Mouse (Mus musculus): ENCODE measurements around the gene Gpi1. TPM values are rescaled to one million over a fixed set of nuclear protein-coding genes. Genes with fewer than 3 reads are reported as not detected.

Gene Gpi1
- 245 and 254 TPM in 2 replicates for polyA plus RNA-seq (2015; fragmentation: Nextera tagmentation; extraction: Ambion mirVana)

DNA sequence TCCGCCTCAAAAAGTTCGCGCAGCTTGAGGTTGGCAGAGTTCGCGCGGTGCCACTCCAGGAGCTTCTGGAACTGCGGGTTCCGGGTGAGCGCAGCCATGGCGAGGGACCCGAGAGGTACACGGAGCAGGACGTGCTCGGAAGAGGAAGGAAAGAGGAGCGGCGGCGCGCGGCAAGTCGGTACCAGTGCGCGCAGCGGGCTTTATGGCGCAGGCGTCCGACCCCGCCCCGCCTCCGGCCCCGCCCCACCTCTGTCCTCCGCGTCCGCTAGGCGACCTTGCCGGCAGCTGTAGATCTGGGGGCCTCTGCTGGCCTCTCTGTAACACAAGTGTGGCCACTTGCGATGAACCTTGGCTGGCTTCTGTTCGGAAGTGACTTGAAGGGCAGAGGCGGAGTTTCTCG, at the start of gene Gpi1:
Gpi1 (minus strand) TSS at position 221 of the 400 bp plus-strand sequence.
- H3K36me3 ChIP-seq (replicated peaks), result no peaks in the 10 kb centered on the region
- no peaks in the 10 kb centered on the region for H3K27me3 ChIP-seq (replicated peaks)
- WGBS, result under 1% methylated on average over 33 of the region's 39 CpGs
- no peaks in the 10 kb centered on the region for H3K9me3 ChIP-seq
- peak within 1 kb of the TSS; percentile 80 for H3K4me2 ChIP-seq
- peak within 1 kb of the TSS; percentile 61 for H3K9ac ChIP-seq
- H3K27ac ChIP-seq, result peak within 1 kb of the TSS; percentile 77
- ATAC-seq (replicated peaks), result peak; percentile 41
- peaks cover 40% of the 10 kb centered on the region for H3K4me1 ChIP-seq
- peak within 1 kb of the TSS; percentile 82 for H3K4me3 ChIP-seq

DNA sequence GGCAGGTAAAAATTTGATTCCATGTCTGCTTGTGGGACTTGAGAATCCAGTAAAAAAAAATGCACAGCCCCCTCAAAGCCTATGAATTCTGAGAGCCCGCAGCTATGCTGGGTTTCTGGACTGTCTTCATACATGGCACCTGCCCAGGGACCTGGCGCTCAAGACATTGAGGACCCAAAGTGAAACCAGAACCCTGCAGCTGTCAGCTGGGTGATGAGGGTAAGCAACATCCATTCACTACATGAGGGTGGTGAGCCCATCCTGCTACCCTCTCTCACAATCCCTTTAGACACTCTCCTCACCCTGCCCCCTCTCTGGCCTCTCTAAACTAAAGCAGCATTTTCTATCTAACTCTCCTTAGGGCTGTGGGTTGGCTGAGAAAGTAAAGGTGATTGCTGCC, 47.5 kb upstream of the Gpi1 start:
- no peaks in the 10 kb centered on the region for H3K4me1 ChIP-seq
- H3K27me3 ChIP-seq (replicated peaks), result no peaks in the 10 kb centered on the region
- H3K27ac ChIP-seq, result no peak overlapping the region
- no peaks in the 10 kb centered on the region for H3K36me3 ChIP-seq (replicated peaks)
- no peak overlapping the region for H3K4me3 ChIP-seq
- no peak overlapping the region for H3K9ac ChIP-seq
- no peak for ATAC-seq (replicated peaks)
- 100% methylated on average over 2 of the region's 2 CpGs for WGBS
- H3K9me3 ChIP-seq, result no peaks in the 10 kb centered on the region
- no peak overlapping the region for H3K4me2 ChIP-seq

DNA sequence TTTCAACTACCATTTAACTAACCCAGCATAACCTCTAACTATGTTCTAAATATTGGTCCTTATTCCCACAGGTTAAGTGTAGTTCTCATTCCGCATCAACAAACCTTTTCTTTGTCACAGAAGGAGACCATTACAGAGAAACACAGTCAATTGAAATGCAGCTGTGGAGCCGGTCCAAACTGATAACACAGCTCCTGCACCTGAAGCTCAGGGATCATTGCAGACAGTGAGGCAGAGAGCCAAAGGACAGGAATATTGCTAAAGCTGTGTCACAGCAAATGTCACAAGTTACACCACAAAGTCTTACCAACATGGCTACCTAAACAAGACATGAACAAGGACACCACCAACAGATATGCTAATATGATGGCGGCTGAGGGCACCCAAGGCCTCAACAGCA, 45.9 kb upstream of the Gpi1 start:
- no peaks in the 10 kb centered on the region for H3K36me3 ChIP-seq (replicated peaks)
- no peak overlapping the region for H3K4me3 ChIP-seq
- H3K9ac ChIP-seq, result no peak overlapping the region
- H3K4me1 ChIP-seq, result no peaks in the 10 kb centered on the region
- H3K9me3 ChIP-seq, result no peaks in the 10 kb centered on the region
- no peak for ATAC-seq (replicated peaks)
- no peaks in the 10 kb centered on the region for H3K27me3 ChIP-seq (replicated peaks)
- WGBS, result 88% methylated on average over 3 of the region's 3 CpGs
- H3K27ac ChIP-seq, result no peak overlapping the region
- no peak overlapping the region for H3K4me2 ChIP-seq

GRCm38 (mm10) chr7:34272465-34272864, 42.3 kb upstream of the Gpi1 start:
- no peak overlapping the region for H3K9ac ChIP-seq
- no peaks in the 10 kb centered on the region for H3K36me3 ChIP-seq (replicated peaks)
- H3K27ac ChIP-seq, result no peak overlapping the region
- H3K27me3 ChIP-seq (replicated peaks), result no peaks in the 10 kb centered on the region
- H3K9me3 ChIP-seq, result no peaks in the 10 kb centered on the region
- no peak overlapping the region for H3K4me3 ChIP-seq
- no peak for ATAC-seq (replicated peaks)
- no peaks in the 10 kb centered on the region for H3K4me1 ChIP-seq
- H3K4me2 ChIP-seq, result no peak overlapping the region
- 82% methylated on average over 4 of the region's 4 CpGs for WGBS

GRCm38 (mm10) chr7:34268463-34268862, 38.3 kb upstream of the Gpi1 start:
- peaks cover 4% of the 10 kb centered on the region; the same call in 1 of the 2 replicates for H3K4me1 ChIP-seq
- no peak overlapping the region for H3K4me2 ChIP-seq
- H3K27me3 ChIP-seq (replicated peaks), result no peaks in the 10 kb centered on the region
- no peaks in the 10 kb centered on the region for H3K9me3 ChIP-seq
- no peak overlapping the region for H3K27ac ChIP-seq
- no peak overlapping the region for H3K9ac ChIP-seq
- no peaks in the 10 kb centered on the region for H3K36me3 ChIP-seq (replicated peaks)
- ATAC-seq (replicated peaks), result no peak
- WGBS, result 76% methylated on average over 1 of the region's 1 CpGs
- no peak overlapping the region for H3K4me3 ChIP-seq

GRCm38 (mm10) chr7:34266421-34266820, 36.3 kb upstream of the Gpi1 start:
- Histone ChIP-seq H3K36me3 (replicated peaks) (no peaks in the 10 kb centered on the region), H3K9me3 (no peaks in the 10 kb centered on the region), H3K4me3 (no peak overlapping the region), H3K4me1 (peaks cover 4% of the 10 kb centered on the region; the same call in 1 of the 2 replicates), H3K9ac (no peak overlapping the region), H3K4me2 (no peak overlapping the region), H3K27me3 (replicated peaks) (no peaks in the 10 kb centered on the region), H3K27ac (no peak overlapping the region)
- ATAC-seq (replicated peaks), result no peak

DNA sequence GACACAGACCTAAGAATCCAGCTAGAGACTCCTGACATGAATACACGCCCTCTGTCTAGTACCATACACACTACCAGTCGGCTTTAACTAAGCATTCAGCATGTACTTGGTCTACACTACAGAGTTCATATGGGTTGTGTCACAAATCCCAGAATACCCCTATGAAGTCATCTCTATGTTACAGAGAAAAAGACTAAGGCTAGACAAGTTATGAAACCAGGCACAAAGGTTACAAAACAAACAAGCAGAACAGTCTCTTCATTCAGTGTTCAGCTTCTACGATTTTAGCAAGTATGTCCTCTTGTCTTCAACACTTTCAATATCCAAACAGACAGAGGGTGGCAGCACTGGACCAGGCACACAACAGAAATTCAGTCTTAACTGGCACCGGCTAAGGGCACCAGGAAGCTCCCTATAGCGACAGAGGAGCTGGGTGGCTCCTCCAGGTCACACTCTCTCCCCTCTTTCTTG, 35.8 kb upstream of the Gpi1 start:
- no peak overlapping the region for H3K9ac ChIP-seq
- H3K27ac ChIP-seq, result no peak overlapping the region
- ATAC-seq (replicated peaks), result no peak
- H3K27me3 ChIP-seq (replicated peaks), result no peaks in the 10 kb centered on the region
- 63% methylated on average over 5 of the region's 5 CpGs for WGBS
- H3K4me3 ChIP-seq, result no peak overlapping the region
- no peaks in the 10 kb centered on the region for H3K9me3 ChIP-seq
- H3K36me3 ChIP-seq (replicated peaks), result no peaks in the 10 kb centered on the region
- H3K4me1 ChIP-seq, result peaks cover 4% of the 10 kb centered on the region; the same call in 1 of the 2 replicates
- no peak overlapping the region for H3K4me2 ChIP-seq

GRCm38 (mm10) chr7:34263437-34263836, 33.3 kb upstream of the Gpi1 start:
- WGBS, result 94% methylated on average over 5 of the region's 5 CpGs
- H3K27ac ChIP-seq, result no peak overlapping the region
- no peak overlapping the region for H3K9ac ChIP-seq
- peaks cover 4% of the 10 kb centered on the region; the same call in 1 of the 2 replicates for H3K4me1 ChIP-seq
- no peak overlapping the region for H3K4me3 ChIP-seq
- no peak overlapping the region for H3K4me2 ChIP-seq
- no peaks in the 10 kb centered on the region for H3K36me3 ChIP-seq (replicated peaks)
- H3K9me3 ChIP-seq, result no peaks in the 10 kb centered on the region
- ATAC-seq (replicated peaks), result no peak
- H3K27me3 ChIP-seq (replicated peaks), result no peaks in the 10 kb centered on the region

- Histone ChIP-seq H3K36me3 (replicated peaks) (peaks cover 19% of the 10 kb centered on the region), H3K9ac (no peak overlapping the region), H3K4me3 (no peak overlapping the region), H3K27ac (no peak overlapping the region), H3K27me3 (replicated peaks) (no peaks in the 10 kb centered on the region), H3K9me3 (no peaks in the 10 kb centered on the region), H3K4me2 (no peak overlapping the region), H3K4me1 (no peaks in the 10 kb centered on the region)
- ATAC-seq (replicated peaks), result no peak
- WGBS, result 97% methylated on average over 1 of the region's 1 CpGs
Measured at GRCm38 (mm10) chr7:34258407-34258806, 28.3 kb upstream of the Gpi1 start.

- Histone ChIP-seq H3K27ac (no peak overlapping the region), H3K4me3 (no peak overlapping the region), H3K9me3 (no peaks in the 10 kb centered on the region), H3K27me3 (replicated peaks) (no peaks in the 10 kb centered on the region), H3K4me1 (no peaks in the 10 kb centered on the region), H3K36me3 (replicated peaks) (peaks cover 19% of the 10 kb centered on the region), H3K4me2 (no peak overlapping the region), H3K9ac (no peak overlapping the region)
- WGBS, result 86% methylated on average over 9 of the region's 9 CpGs
- ATAC-seq (replicated peaks), result no peak
Measured at GRCm38 (mm10) chr7:34257279-34257678, 27.1 kb upstream of the Gpi1 start.

DNA sequence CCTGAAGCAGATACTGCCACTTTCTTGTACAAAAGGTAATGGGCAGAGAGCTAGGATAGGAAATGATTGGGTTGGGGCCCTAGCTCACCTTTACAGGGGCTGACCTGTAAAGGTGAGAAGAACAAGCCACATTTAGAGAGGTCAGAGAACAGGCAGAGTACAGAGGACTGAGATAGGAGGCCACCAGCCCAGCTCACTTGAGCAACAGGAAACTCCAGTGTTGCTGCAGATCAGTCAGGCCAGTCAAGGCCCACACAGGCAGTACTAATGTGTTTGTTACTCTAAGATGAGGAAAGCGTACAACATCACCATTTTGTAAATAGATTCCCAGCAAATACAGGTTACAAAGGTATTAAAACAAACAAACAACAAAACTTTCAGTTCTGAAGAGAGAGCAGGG, 25.8 kb upstream of the Gpi1 start:
- H3K4me3 ChIP-seq, result no peak overlapping the region
- peaks cover 19% of the 10 kb centered on the region for H3K36me3 ChIP-seq (replicated peaks)
- no peak for ATAC-seq (replicated peaks)
- no peaks in the 10 kb centered on the region for H3K4me1 ChIP-seq
- H3K4me2 ChIP-seq, result no peak overlapping the region
- no peaks in the 10 kb centered on the region for H3K27me3 ChIP-seq (replicated peaks)
- 100% methylated on average over 1 of the region's 1 CpGs for WGBS
- no peak overlapping the region for H3K9ac ChIP-seq
- H3K9me3 ChIP-seq, result no peaks in the 10 kb centered on the region
- H3K27ac ChIP-seq, result no peak overlapping the region

DNA sequence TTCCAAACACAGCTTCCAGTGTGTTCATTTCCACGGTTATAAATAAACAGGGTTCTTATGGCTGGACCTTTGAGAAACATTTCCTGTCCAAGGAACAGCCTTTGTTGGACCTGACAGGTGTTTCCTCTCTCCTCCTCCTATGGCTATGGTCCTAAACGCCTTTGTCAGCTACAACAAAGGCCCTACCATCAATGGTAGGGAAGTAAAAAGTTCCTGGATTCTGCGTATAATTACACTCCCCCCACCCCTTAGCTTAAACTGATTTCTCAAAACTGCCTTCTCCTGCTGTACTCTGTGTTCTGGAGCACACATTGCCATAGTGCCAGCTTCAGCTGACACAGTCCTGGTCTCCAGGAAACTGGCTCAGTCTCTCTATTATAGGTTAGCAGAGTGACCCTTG, 25.0 kb upstream of the Gpi1 start:
- 81% methylated on average over 3 of the region's 3 CpGs for WGBS
- no peak overlapping the region for H3K9ac ChIP-seq
- H3K4me1 ChIP-seq, result no peaks in the 10 kb centered on the region
- H3K9me3 ChIP-seq, result no peaks in the 10 kb centered on the region
- H3K4me3 ChIP-seq, result no peak overlapping the region
- no peak overlapping the region for H3K27ac ChIP-seq
- H3K36me3 ChIP-seq (replicated peaks), result peaks cover 19% of the 10 kb centered on the region
- no peak overlapping the region for H3K4me2 ChIP-seq
- no peak for ATAC-seq (replicated peaks)
- no peaks in the 10 kb centered on the region for H3K27me3 ChIP-seq (replicated peaks)

- H3K27ac ChIP-seq, result no peak overlapping the region
- no peaks in the 10 kb centered on the region for H3K27me3 ChIP-seq (replicated peaks)
- peak; percentile 52; the same call in 1 of the 2 replicates for ATAC-seq (replicated peaks)
- H3K4me3 ChIP-seq, result no peak overlapping the region
- H3K36me3 ChIP-seq (replicated peaks), result peaks cover 26% of the 10 kb centered on the region
- no peak overlapping the region for H3K9ac ChIP-seq
- no peak overlapping the region for H3K4me2 ChIP-seq
- 71% methylated on average over 2 of the region's 2 CpGs for WGBS
- no peaks in the 10 kb centered on the region for H3K9me3 ChIP-seq
- H3K4me1 ChIP-seq, result no peaks in the 10 kb centered on the region
Measured at GRCm38 (mm10) chr7:34252030-34252429, 21.9 kb upstream of the Gpi1 start.
